Mouse (Mus musculus) small intestine, adult 2 months (tissue): ENCODE results near the gene Nxph4.

Experiments used
- CTCF ChIP-seq: fragments of 200-500 bp; IDR thresholded peaks from 2 replicates; pipeline ENCODE4 v1.5.1; 2012; ENCODE audit warnings: low read depth, mild to moderate bottlenecking, control low read depth, inconsistent platforms, low read length, moderate library complexity, mixed read lengths; ENCODE audit not compliant: insufficient replicate concordance, insufficient read length; ENCODE audit errors: extremely low read depth
- POLR2A ChIP-seq: fragments of 200-500 bp; IDR thresholded peaks from 2 replicates; pipeline ENCODE4 v1.6.1; 2012; ENCODE audit warnings: low read depth, mild to moderate bottlenecking, control low read depth, inconsistent platforms, low read length, moderate library complexity

DNA sequence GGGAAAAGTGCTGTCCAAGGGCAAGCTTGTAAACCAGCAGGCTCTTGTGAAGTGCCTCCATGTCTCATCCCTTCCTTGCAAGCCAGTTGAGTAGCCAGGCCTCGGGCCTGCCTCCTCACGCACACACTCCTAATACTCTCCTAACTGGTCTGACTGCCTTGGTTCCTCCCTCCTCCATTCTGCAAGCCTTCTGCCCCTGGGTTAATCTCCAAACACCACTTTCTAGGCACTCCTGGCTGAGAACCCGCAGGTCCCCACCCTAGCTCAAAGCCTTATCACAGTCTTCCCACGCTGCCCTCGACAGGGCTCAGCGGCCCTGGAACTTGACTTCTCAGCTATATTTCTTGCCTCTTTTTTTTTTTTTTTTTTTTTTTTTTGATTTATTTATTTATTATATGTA is 36.0 kb upstream of the Nxph4 start:
- no peak for TF ChIP-seq POLR2A
- no peak for TF ChIP-seq CTCF
